In genomic region chr1:183188115-183189013, GRCm38 (mm10) we compare ENCODE assay signal across 19 mouse cellular contexts. TPM values are rescaled to one million over a fixed set of nuclear protein-coding genes. Genes with fewer than 3 reads are reported as not detected.
DNase-seq lines count a peak whose midpoint lies in the region; ATAC-seq lines count a peak whose summit lies in the region.
"Had no signal": no experiment of that assay in that cellular context is flagged by ENCODE, and none has a peak within 500 bp of the region (broad histone marks: within the 10 kb centered on the region; RNA-seq: fewer than 3 reads in every experiment).

No protein-coding gene starts in this region.

- no peaks in the 10 kb centered on the region for H3K9me3 ChIP-seq in kidney, embryonic 14.5 days (ENCODE audit: control insufficient read depth, low read length)
- H3K9me3 ChIP-seq: hindbrain, embryonic 15.5 days; megakaryocyte, embryonic 14.5 days; stomach, embryonic 15.5 days had no signal

- intact Hi-C loops in heart, postnatal 10 days (cut with DNase I), result no loop called here
- intact Hi-C loops in left cerebral cortex, postnatal 14 days (cut with DNase I), result no loop called here

- H3K9ac ChIP-seq in kidney, embryonic 14.5 days (ENCODE audit: low read depth, low read length), result no peak overlapping the region
- H3K9ac ChIP-seq: hindbrain, embryonic 15.5 days; lung, embryonic 14.5 days; stomach, embryonic 15.5 days had no signal

- WGBS in kidney, embryonic 14.5 days, result 80% methylated on average over 20 of the region's 20 CpGs

- peaks cover 3% of the 10 kb centered on the region; the same call in 1 of the 2 replicates for H3K4me1 ChIP-seq in brown adipose tissue, adult 24 weeks (ENCODE audit: control insufficient read depth, insufficient read depth, insufficient read length, low read length)
- H3K4me1 ChIP-seq in kidney, embryonic 14.5 days (ENCODE audit: control insufficient read depth, insufficient read depth, low read length), result peaks cover 24% of the 10 kb centered on the region

- H3K4me2 ChIP-seq in kidney, embryonic 14.5 days (replicated peaks; ENCODE audit: low read depth, low read length), result no peak overlapping the region
- H3K4me2 ChIP-seq: hindbrain, embryonic 15.5 days; lung, embryonic 14.5 days; stomach, embryonic 15.5 days had no signal

- no peaks in the 10 kb centered on the region for H3K36me3 ChIP-seq in kidney, embryonic 14.5 days (ENCODE audit: control insufficient read depth, insufficient read depth, low read length)
- H3K36me3 ChIP-seq: hindbrain, embryonic 15.5 days; stomach, embryonic 15.5 days had no signal

- no peak for ATAC-seq in megakaryocyte-erythroid progenitor cell, adult 5-6 weeks (replicated peaks; ENCODE audit: low FRiP score, low TSS enrichment, poor library complexity, severe bottlenecking)
- no peak for ATAC-seq in kidney, embryonic 14.5 days (ENCODE audit: low FRiP score, low TSS enrichment)
- ATAC-seq: Patski had no signal

- peak; percentile 52 for DNase-seq in embryo, embryonic 10.5 days (ENCODE audit: low spot score)
- DNase-seq in heart, adult 18-20 months, result peak; percentile 21 to 39
- DNase-seq in heart, postnatal 10 days, result peak; percentile 33
- no peak for DNase-seq in left cerebral cortex, postnatal 14 days (ENCODE audit: low spot score in 2 of 2)
- DNase-seq: adrenal gland, adult 8-10 months; kidney, adult 9 months; layer of hippocampus, adult 9-11 months; left cerebral cortex, postnatal 4 days; lung, embryonic 14.5 days; thymus, postnatal 4 days had no signal

- no peak overlapping the region for H3K4me3 ChIP-seq in brown adipose tissue, adult 24 weeks (ENCODE audit: insufficient read depth, low read depth, low read length)
- H3K4me3 ChIP-seq in kidney, embryonic 14.5 days (ENCODE audit: low read length), result no peak overlapping the region
- H3K4me3 ChIP-seq: hindbrain, embryonic 15.5 days; megakaryocyte, embryonic 14.5 days; myocyte; stomach, embryonic 15.5 days had no signal

- H3K27me3 ChIP-seq in kidney, embryonic 14.5 days (ENCODE audit: control insufficient read depth, insufficient read depth, low read length), result no peaks in the 10 kb centered on the region
- H3K27me3 ChIP-seq: CH12.LX; hindbrain, embryonic 15.5 days; megakaryocyte, embryonic 14.5 days; Patski; stomach, embryonic 15.5 days had no signal

- H3K27ac ChIP-seq in brown adipose tissue, adult 24 weeks (replicated peaks; ENCODE audit: low read depth, low read length), result peak overlapping the region; percentile 31; the same call in 1 of the 2 replicates
- no peak overlapping the region for H3K27ac ChIP-seq in kidney, embryonic 14.5 days (ENCODE audit: low read depth, low read length)
- H3K27ac ChIP-seq: hindbrain, embryonic 15.5 days; stomach, embryonic 15.5 days had no signal

RNA-seq across cellular contexts. Expression of gene Disp1, which starts 33.0 kb away (rescaled TPM):
- polyA plus RNA-seq in brown adipose tissue, adult 24 weeks (2012; ENCODE audit: insufficient read depth, insufficient read length, missing spikeins), result 8.7 and 8.8 TPM in 2 replicates
- total RNA-seq in heart, adult 18-20 months (2021), result 1 to 10 TPM; 7.6 to 8.3 TPM
- total RNA-seq in heart, postnatal 10 days (2021), result 10 to 100 TPM; 10.0 to 14.1 TPM
- 1 to 10 TPM; 5.1 to 5.9 TPM for total RNA-seq in left cerebral cortex, postnatal 14 days (2021)
- total RNA-seq in megakaryocyte-erythroid progenitor cell, adult 5-6 weeks (2014; fragmentation: Nextera tagmentation), result 5.0 and 10.7 TPM in 2 replicates
- 3.2 and 9.9 TPM in 2 replicates for total RNA-seq in megakaryocyte-erythroid progenitor cell, adult 5-6 weeks (2017)
- 9.6 and 16.9 TPM in 2 replicates for polyA plus RNA-seq in kidney, embryonic 14.5 days (2014; fragmentation: Nextera tagmentation; extraction: Ambion mirVana)

Comparison
In these comparisons a context has a peak if more than half of its experiments do, and no peak if none do; other contexts are left out.
1. DNase-seq: peak in embryo, embryonic 10.5 days (single experiment), heart, adult 18-20 months (2 of 2) and heart, postnatal 10 days (2 of 2); none in left cerebral cortex, postnatal 14 days (0 of 2).